Mouse (Mus musculus) layer of hippocampus, adult 2 months (tissue): ENCODE data around the gene Myog. TPM values are rescaled to one million over a fixed set of nuclear protein-coding genes. Genes with fewer than 3 reads are reported as not detected.
A peak's percentile ranks its signal among the peaks of the same experiment; 100 is the strongest.

Experiments
- DNase-seq, 2 experiments: peaks; one replicate each; pipeline ENCODE4 v3.0.0; 2022; ENCODE audit warnings: low spot score in 2 of 2
- H3K27ac ChIP-seq: fragments of 200-600 bp; 2 replicates; pipeline ENCODE4 v1.8.1; 2022
- H3K4me3 ChIP-seq: fragments of 200-600 bp; 2 replicates; pipeline ENCODE4 v1.8.1; 2022; ENCODE audit warnings: mild to moderate bottlenecking
- CTCF ChIP-seq: fragments of 200-600 bp; conservative IDR thresholded peaks from 2 replicates; pipeline ENCODE4 v1.8.1; 2022; ENCODE audit warnings: antibody characterized with exemption, mild to moderate bottlenecking, moderate library complexity
- total RNA-seq, 2 experiments: library from RNA; stranded (reverse); gene quantifications; 2 replicates each; pipeline ENCODE4 v1.2.3; 2021

The Myog gene
- total RNA-seq, 2 experiments from 2014 or later: not detected

- no peak for TF ChIP-seq CTCF
- Histone ChIP-seq H3K27ac (no peak overlapping the region), H3K4me3 (no peak overlapping the region)
- DNase-seq: no peak
Observed at GRCm38 (mm10) chr1:134316361-134316760, 26.6 kb downstream of the Myog start.

DNA sequence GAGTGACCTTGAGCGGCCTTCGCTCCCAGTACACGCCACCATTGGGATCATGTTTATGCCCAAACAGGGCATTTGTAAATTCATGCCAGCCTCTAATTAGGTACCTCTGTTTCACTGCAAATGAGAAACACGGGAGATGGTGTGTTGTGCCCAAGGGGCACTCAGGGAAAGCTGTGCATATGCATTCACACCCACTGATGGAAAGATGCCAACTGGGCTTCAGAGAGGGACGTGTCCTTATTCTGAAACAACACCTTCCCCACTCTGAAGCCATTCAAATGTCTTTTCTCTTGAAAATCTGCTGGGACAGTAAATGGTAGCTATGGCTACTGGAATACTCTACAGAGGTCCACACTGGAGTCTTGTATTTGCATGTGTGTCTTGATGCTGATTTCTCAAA is 28.5 kb downstream of the Myog start:
- Histone ChIP-seq H3K27ac (no peak overlapping the region), H3K4me3 (no peak overlapping the region)
- TF ChIP-seq CTCF: no peak
- DNase-seq: no peak

DNA sequence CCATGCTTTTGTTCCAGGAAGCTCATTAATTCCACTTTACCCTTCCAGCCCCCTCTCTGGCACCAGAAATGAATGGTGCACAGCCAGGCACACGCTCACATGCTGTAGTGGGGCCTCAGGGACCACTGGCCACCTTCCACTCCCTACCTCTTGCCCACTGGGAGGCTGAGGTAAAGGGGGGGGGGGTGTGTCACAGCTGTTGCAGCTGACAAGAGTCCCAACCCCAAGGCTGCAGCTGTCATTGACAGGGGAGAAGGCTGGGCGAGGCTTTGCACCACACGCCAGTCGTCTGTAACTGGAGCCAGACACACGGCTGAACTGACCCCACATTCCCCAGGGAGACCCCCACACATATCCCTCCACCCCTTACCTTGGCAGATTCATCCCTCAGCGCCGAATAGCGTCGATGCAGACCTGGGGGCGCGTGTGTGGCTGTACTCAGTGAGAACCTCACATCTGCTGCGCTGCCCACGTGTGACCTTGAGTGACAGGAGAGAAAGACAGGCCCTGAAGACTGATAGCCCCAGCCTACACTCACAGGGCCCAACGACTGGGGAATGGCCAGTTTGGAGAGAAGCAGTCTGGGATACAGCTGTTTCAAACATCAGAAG is 31.0 kb downstream of the Myog start:
- no peak for TF ChIP-seq CTCF
- Histone ChIP-seq H3K27ac (no peak overlapping the region), H3K4me3 (no peak overlapping the region)
- no peak for DNase-seq

DNA sequence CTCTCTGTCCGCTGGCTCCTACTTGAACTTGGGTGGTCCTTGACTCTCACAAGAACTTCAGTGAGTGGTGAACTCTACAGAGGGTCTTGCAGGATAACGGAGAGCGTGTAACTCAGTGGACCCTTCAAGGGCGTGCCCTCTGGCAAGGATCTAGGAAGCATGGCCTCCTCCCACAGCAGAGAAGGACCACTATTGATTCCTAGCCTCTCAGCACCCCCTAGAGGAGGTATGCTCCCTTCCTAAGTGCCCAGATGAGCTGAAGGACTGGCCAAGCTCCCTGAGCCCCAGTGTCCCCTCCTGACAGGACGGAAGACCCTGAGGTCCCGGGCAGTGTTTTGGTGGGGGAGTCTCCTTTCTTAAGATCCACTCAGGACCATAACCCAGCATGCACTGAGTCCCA is 32.8 kb downstream of the Myog start:
- peak; percentile 54 to 58 for DNase-seq
- TF ChIP-seq CTCF: peak; percentile 79
- H3K4me3 ChIP-seq: no peak overlapping the region

GRCm38 (mm10) chr1:134326841-134327346 is 37.1 kb downstream of the Myog start:
- no peak overlapping the region for H3K4me3 ChIP-seq
- DNase-seq: no peak
- no peak for TF ChIP-seq CTCF
- no peak overlapping the region for H3K27ac ChIP-seq

More for the DNA sequence above, 32.8 kb downstream of the Myog start:
- no peak overlapping the region for H3K27ac ChIP-seq

- peak; percentile 74 to 90 for DNase-seq
- TF ChIP-seq CTCF: peak; percentile 95
- Histone ChIP-seq H3K27ac (peak overlapping the region; percentile 73), H3K4me3 (no peak overlapping the region; the same call in 1 of the 2 replicates)
Observed at GRCm38 (mm10) chr1:134331879-134332635, 42.3 kb downstream of the Myog start.

DNA sequence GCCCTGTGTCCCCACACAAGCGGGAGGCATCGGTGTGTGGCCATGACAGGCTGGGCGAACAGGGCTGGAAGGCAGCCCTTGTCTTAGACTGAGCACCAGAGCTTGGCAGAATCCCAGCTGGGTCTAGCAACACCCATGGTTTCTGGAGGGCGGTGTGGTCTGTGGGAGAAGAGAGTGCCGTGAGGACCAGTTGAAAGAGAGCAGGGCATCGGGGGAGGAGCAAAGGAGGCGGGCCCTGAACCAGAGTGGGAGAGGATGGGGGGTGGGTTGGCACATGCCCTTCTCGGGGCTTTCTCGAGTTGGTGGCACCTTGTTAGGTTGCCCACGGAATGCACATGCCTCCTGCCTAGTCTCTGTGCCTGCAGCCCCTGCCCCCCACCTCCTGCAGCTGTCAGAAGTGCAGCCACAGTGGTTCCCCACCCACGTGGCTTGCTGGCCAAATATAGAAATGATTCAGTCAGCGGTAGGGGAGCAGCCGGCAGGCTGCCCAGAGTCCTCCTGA is 43.0 kb downstream of the Myog start, which contains the start of gene Ppfia4:
TSS of gene Ppfia4 (minus strand) at position 159 of the 502 bp plus-strand sequence.
- H3K27ac ChIP-seq: peak within 1 kb of the TSS; percentile 73
- TF ChIP-seq CTCF: no peak
- DNase-seq: peak; percentile 51 to 53
- H3K4me3 ChIP-seq: peak within 1 kb of the TSS; percentile 8; the same call in 1 of the 2 replicates

DNA sequence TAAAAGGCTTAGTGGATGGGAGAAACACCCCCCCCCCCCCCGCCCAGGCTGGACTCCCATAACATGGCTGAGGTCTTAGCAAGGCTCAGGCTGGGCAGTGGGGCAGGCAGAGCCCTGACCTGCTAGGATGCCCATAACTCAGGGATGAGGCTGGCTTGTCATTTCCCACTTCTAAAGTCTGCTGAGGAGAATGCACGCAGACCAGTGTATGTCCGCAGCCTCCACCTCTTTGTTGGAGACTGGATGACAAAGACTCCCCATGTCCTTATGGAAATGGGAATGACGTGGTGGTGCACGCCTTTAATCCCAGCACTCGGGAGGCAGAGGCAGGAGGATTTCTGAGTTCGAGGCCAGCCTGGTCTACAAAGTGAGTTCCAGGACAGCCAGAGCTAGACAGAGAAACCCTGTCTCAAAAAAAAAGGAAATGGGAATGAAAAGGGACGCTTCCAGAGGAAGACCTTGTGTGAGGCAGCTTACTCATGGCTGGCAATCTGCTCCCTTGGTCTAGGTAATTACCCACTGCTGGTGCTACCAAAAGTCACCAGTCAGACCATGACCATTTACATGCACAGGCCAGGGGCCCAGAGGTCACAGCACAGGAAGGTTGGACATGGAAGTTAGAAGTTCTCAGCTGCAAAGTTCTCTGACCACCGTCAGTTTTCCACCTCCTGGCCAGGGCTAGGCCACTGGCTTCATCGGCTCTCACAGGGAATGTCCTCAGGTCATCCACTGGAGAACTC is 43.8 kb downstream of the Myog start:
- no peak for DNase-seq
- H3K27ac ChIP-seq: peak overlapping the region; percentile 73; the same call in 1 of the 2 replicates
- TF ChIP-seq CTCF: no peak
- H3K4me3 ChIP-seq: no peak overlapping the region

GRCm38 (mm10) chr1:134334111-134334827 is 44.5 kb downstream of the Myog start:
- no peak overlapping the region for H3K4me3 ChIP-seq
- TF ChIP-seq CTCF: no peak
- 0 out of 2 replicates have a peak overlapping the region, but pooled peaks have one; percentile 78 for H3K27ac ChIP-seq
- DNase-seq: no peak

GRCm38 (mm10) chr1:134335211-134335923 is 45.6 kb downstream of the Myog start:
- peak; percentile 57 to 62 for DNase-seq
- TF ChIP-seq CTCF: no peak
- no peak overlapping the region for H3K4me3 ChIP-seq
- H3K27ac ChIP-seq: peak overlapping the region; percentile 78

DNA sequence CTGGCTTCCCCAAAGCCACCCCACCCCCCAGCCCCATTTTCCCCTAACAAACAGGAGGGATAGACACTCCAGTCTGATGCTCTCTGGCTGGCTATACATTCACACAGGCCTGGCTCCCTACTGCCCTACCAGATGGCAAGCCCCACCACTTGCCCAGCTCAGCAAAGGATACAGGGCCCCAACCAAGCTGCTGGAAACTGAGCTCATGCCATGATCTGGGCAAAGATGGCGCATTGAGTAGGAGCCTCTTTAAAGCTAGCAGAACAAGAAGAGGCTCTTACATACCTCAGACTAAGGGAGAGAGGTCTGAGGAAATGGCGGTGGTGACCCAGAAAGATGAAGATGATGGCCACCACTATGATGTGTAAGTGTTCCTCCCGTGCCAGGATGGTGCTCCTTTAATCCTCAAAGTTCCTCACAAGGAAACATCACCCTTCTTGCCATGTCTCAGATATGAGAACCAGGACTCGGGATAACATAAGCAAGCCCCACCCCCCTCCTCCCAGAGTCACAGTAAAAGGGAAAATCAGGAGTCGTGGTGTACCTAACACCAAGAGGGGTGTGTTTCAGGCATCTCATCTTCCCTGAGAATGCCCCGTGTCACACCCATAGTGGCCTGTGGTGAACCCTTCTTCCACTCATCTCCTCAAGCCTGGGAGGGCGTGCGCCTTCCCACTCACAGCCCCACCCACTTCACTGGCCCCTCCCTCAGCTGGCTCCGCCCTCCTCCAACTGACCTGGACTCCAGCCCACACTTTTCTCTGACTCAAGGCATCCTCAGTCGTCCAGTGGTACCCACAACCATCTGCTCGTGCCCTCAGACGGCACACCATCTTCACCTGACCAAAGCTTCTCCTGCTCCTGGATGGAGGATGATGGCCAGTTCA is 46.4 kb downstream of the Myog start:
- TF ChIP-seq CTCF: no peak
- no peak for DNase-seq
- peak overlapping the region; percentile 78 for H3K27ac ChIP-seq
- H3K4me3 ChIP-seq: no peak overlapping the region
